Mouse (Mus musculus): ENCODE measurements around the gene Birc5. TPM values are rescaled to one million over a fixed set of nuclear protein-coding genes. Genes with fewer than 3 reads are reported as not detected.

The Birc5 gene
- polyA plus RNA-seq, 1 experiment = 47.2 TPM

- Histone ChIP-seq H3K4me3 (replicated peaks) (no peak overlapping the region), H3K36me3 (ENCODE audit: control insufficient read depth) (peaks cover 59% of the 10 kb centered on the region), H3K9me3 (ENCODE audit: control insufficient read depth, low read length) (peaks cover 15% of the 10 kb centered on the region), H3K27me3 (ENCODE audit: control insufficient read depth) (peaks cover 56% of the 10 kb centered on the region), H3K4me1 (ENCODE audit: control insufficient read depth) (peaks cover 30% of the 10 kb centered on the region)
- TF ChIP-seq GATA1 (IDR thresholded peaks at IDR 0.05; ENCODE audit: low read length) (no peak), TAL1 (IDR thresholded peaks at IDR 0.05; ENCODE audit: low read length) (no peak)
Measured at GRCm38 (mm10) chr11:117858392-117858791, 9.3 kb downstream of the Birc5 start.

GRCm38 (mm10) chr11:117860601-117861000 is 11.6 kb downstream of the Birc5 start, which contains the start of gene Tmem235:
Tmem235 (plus strand) TSS chr11:117860752.
- Histone ChIP-seq H3K4me1 (ENCODE audit: control insufficient read depth) (peaks cover 24% of the 10 kb centered on the region), H3K4me3 (replicated peaks) (no peak within 1 kb of the TSS), H3K36me3 (ENCODE audit: control insufficient read depth) (peaks cover 37% of the 10 kb centered on the region), H3K9me3 (ENCODE audit: control insufficient read depth, low read length) (peaks cover 15% of the 10 kb centered on the region), H3K27me3 (ENCODE audit: control insufficient read depth) (peaks cover 71% of the 10 kb centered on the region)
- no peak for TF ChIP-seq TAL1 (IDR thresholded peaks at IDR 0.05; ENCODE audit: low read length)
- no peak for TF ChIP-seq GATA1 (IDR thresholded peaks at IDR 0.05; ENCODE audit: low read length)

- Histone ChIP-seq H3K27me3 (ENCODE audit: control insufficient read depth) (peaks cover 65% of the 10 kb centered on the region), H3K9me3 (ENCODE audit: control insufficient read depth, low read length) (no peaks in the 10 kb centered on the region), H3K4me3 (replicated peaks) (no peak overlapping the region), H3K4me1 (ENCODE audit: control insufficient read depth) (peaks cover 7% of the 10 kb centered on the region), H3K36me3 (ENCODE audit: control insufficient read depth) (peaks cover 10% of the 10 kb centered on the region)
- no peak for TF ChIP-seq GATA1 (IDR thresholded peaks at IDR 0.05; ENCODE audit: low read length)
- no peak for TF ChIP-seq TAL1 (IDR thresholded peaks at IDR 0.05; ENCODE audit: low read length)
Measured at GRCm38 (mm10) chr11:117863174-117863856, 14.3 kb downstream of the Birc5 start.

GRCm38 (mm10) chr11:117864805-117865204 is 15.8 kb downstream of the Birc5 start:
- H3K36me3 ChIP-seq (ENCODE audit: control insufficient read depth) = no peaks in the 10 kb centered on the region; the same call in 1 of the 2 replicates
- no peak overlapping the region for H3K4me3 ChIP-seq (replicated peaks)
- no peaks in the 10 kb centered on the region for H3K9me3 ChIP-seq (ENCODE audit: control insufficient read depth, low read length)
- peaks cover 7% of the 10 kb centered on the region for H3K4me1 ChIP-seq (ENCODE audit: control insufficient read depth)
- peaks cover 51% of the 10 kb centered on the region for H3K27me3 ChIP-seq (ENCODE audit: control insufficient read depth)
- no peak for TF ChIP-seq GATA1 (IDR thresholded peaks at IDR 0.05; ENCODE audit: low read length)
- no peak for TF ChIP-seq TAL1 (IDR thresholded peaks at IDR 0.05; ENCODE audit: low read length)

GRCm38 (mm10) chr11:117865988-117866387 is 16.9 kb downstream of the Birc5 start:
- H3K27me3 ChIP-seq (ENCODE audit: control insufficient read depth) = peaks cover 42% of the 10 kb centered on the region
- H3K4me1 ChIP-seq (ENCODE audit: control insufficient read depth) = peaks cover 5% of the 10 kb centered on the region; the same call in 1 of the 2 replicates
- H3K4me3 ChIP-seq (replicated peaks) = no peak overlapping the region
- H3K36me3 ChIP-seq (ENCODE audit: control insufficient read depth) = no peaks in the 10 kb centered on the region
- TF ChIP-seq GATA1 (IDR thresholded peaks at IDR 0.05; ENCODE audit: low read length) = no peak
- TF ChIP-seq TAL1 (IDR thresholded peaks at IDR 0.05; ENCODE audit: low read length) = no peak
- no peaks in the 10 kb centered on the region for H3K9me3 ChIP-seq (ENCODE audit: control insufficient read depth, low read length)

GRCm38 (mm10) chr11:117870688-117871365 is 21.8 kb downstream of the Birc5 start:
- Histone ChIP-seq H3K4me3 (replicated peaks) (no peak overlapping the region), H3K9me3 (ENCODE audit: control insufficient read depth, low read length) (no peaks in the 10 kb centered on the region), H3K27me3 (ENCODE audit: control insufficient read depth) (peaks cover 35% of the 10 kb centered on the region), H3K4me1 (ENCODE audit: control insufficient read depth) (peaks cover 7% of the 10 kb centered on the region), H3K36me3 (ENCODE audit: control insufficient read depth) (no peaks in the 10 kb centered on the region)
- TF ChIP-seq TAL1 (IDR thresholded peaks at IDR 0.05; ENCODE audit: low read length) (no peak), GATA1 (IDR thresholded peaks at IDR 0.05; ENCODE audit: low read length) (no peak)

- Histone ChIP-seq H3K9me3 (ENCODE audit: control insufficient read depth, low read length) (no peaks in the 10 kb centered on the region), H3K27me3 (ENCODE audit: control insufficient read depth) (peaks cover 35% of the 10 kb centered on the region), H3K4me1 (ENCODE audit: control insufficient read depth) (peaks cover 7% of the 10 kb centered on the region), H3K36me3 (ENCODE audit: control insufficient read depth) (no peaks in the 10 kb centered on the region), H3K4me3 (replicated peaks) (no peak overlapping the region)
- no peak for TF ChIP-seq TAL1 (IDR thresholded peaks at IDR 0.05; ENCODE audit: low read length)
- no peak for TF ChIP-seq GATA1 (IDR thresholded peaks at IDR 0.05; ENCODE audit: low read length)
Measured at GRCm38 (mm10) chr11:117871376-117871775, 22.3 kb downstream of the Birc5 start.

GRCm38 (mm10) chr11:117871911-117872584 is 23.0 kb downstream of the Birc5 start:
- H3K4me3 ChIP-seq (replicated peaks) = no peak overlapping the region
- TF ChIP-seq GATA1 (IDR thresholded peaks at IDR 0.05; ENCODE audit: low read length) = no peak
- no peak for TF ChIP-seq TAL1 (IDR thresholded peaks at IDR 0.05; ENCODE audit: low read length)
- peaks cover 7% of the 10 kb centered on the region for H3K4me1 ChIP-seq (ENCODE audit: control insufficient read depth)
- peaks cover 35% of the 10 kb centered on the region for H3K27me3 ChIP-seq (ENCODE audit: control insufficient read depth)
- H3K9me3 ChIP-seq (ENCODE audit: control insufficient read depth, low read length) = no peaks in the 10 kb centered on the region
- H3K36me3 ChIP-seq (ENCODE audit: control insufficient read depth) = no peaks in the 10 kb centered on the region
